10 mouse cellular contexts compared by ENCODE assay signal in genomic region chr8:46941731-46942650, GRCm38 (mm10). TPM values are rescaled to one million over a fixed set of nuclear protein-coding genes. Genes with fewer than 3 reads are reported as not detected.
A peak's percentile ranks its signal among the peaks of the same experiment; 100 is the strongest.
DNase-seq lines count a peak whose midpoint lies in the region; ATAC-seq lines count a peak whose summit lies in the region.
"Had no signal": no experiment of that assay in that cellular context is flagged by ENCODE, and none has a peak within 500 bp of the region (broad histone marks: within the 10 kb centered on the region; RNA-seq: fewer than 3 reads in every experiment).

No protein-coding gene starts in this region.

- H3K27me3 ChIP-seq in kidney, embryonic 16.5 days (ENCODE audit: insufficient read depth, low read length): no peaks in the 10 kb centered on the region
- H3K27me3 ChIP-seq: neural tube, embryonic 15.5 days had no signal

- H3K9me3 ChIP-seq in kidney, embryonic 16.5 days (ENCODE audit: low read length): peaks cover 6% of the 10 kb centered on the region; the same call in 1 of the 2 replicates
- H3K9me3 ChIP-seq: neural tube, embryonic 15.5 days had no signal

- DNase-seq in kidney, postnatal 10 days: no peak
- DNase-seq in testis, postnatal 10 days (ENCODE audit: low spot score): peak; percentile 27
- DNase-seq in testis, postnatal 14 days (ENCODE audit: low spot score): no peak
- DNase-seq in urinary bladder, postnatal 25 days (ENCODE audit: low spot score): no peak
- no peak for DNase-seq in frontal cortex, postnatal 10 days (ENCODE audit: low spot score in 2 of 2)
- DNase-seq: cerebellum, postnatal 10 days; thymus, postnatal 4 days had no signal

- H3K4me2 ChIP-seq in kidney, embryonic 16.5 days (replicated peaks; ENCODE audit: low read depth, low read length): no peak overlapping the region
- H3K4me2 ChIP-seq: neural tube, embryonic 15.5 days had no signal

- H3K4me3 ChIP-seq in kidney, embryonic 16.5 days (ENCODE audit: low read length): no peak overlapping the region
- H3K4me3 ChIP-seq: neural tube, embryonic 15.5 days had no signal

- H3K27ac ChIP-seq in kidney, embryonic 16.5 days (ENCODE audit: low read length): peak overlapping the region; percentile 83
- H3K27ac ChIP-seq: neural tube, embryonic 15.5 days had no signal

- ATAC-seq in kidney, embryonic 16.5 days (ENCODE audit: low FRiP score, low TSS enrichment): peak; percentile 66; the same call in 1 of the 2 replicates
- peak; percentile 36; the same call in 1 of the 2 replicates for ATAC-seq in granulocyte monocyte progenitor cell, adult 5-6 weeks (replicated peaks; ENCODE audit: poor library complexity, severe bottlenecking)

- H3K4me1 ChIP-seq in kidney, embryonic 16.5 days (ENCODE audit: insufficient read depth, low read length): peaks cover 18% of the 10 kb centered on the region

- H3K9ac ChIP-seq in kidney, embryonic 16.5 days (replicated peaks; ENCODE audit: low read length): no peak overlapping the region
- H3K9ac ChIP-seq: neural tube, embryonic 15.5 days had no signal

- H3K36me3 ChIP-seq in kidney, embryonic 16.5 days (ENCODE audit: insufficient read depth, low read length): no peaks in the 10 kb centered on the region
- H3K36me3 ChIP-seq: neural tube, embryonic 15.5 days had no signal

- WGBS in kidney, embryonic 16.5 days: 65% methylated on average over 15 of the region's 15 CpGs

RNA-seq across cellular contexts. Expression of gene Enpp6, which starts 44.7 kb away (rescaled TPM):
- polyA plus RNA-seq in kidney, embryonic 16.5 days (2015; fragmentation: Nextera tagmentation; extraction: Ambion mirVana): 1.7 and 2.5 TPM in 2 replicates
- not detected in 2 replicates for total RNA-seq in granulocyte monocyte progenitor cell, adult 5-6 weeks (2014; fragmentation: Nextera tagmentation)
- total RNA-seq in granulocyte monocyte progenitor cell, adult 5-6 weeks (2017): not detected in 2 replicates
